Mouse (Mus musculus): Measurements from ENCODE around the gene Gtf2h3.
"Not testable (repeated sequence)": the region's sequence is repeated elsewhere in the genome, so short reads cannot be mapped to it uniquely, and the experiment has no call there.

Gene Gtf2h3

DNA sequence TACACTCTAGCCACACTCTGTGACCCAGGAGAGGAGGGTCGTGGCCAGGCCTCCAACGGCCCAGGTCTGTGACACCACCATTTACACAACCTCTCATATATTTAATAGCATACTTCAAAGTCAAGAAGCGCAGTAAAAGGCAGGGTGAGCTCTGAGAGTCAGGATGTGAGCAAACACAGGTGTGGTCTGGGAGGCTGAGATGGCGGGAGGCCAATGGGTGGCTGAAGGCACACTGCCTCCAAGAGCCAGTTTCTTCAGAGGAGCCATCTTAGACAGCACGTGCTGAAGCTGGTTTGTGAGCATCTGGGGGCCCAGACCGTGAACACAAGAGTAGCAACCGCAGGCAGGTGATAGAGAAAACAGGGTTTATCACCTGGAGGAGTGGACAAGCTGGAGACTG is 3.5 kb upstream of the Gtf2h3 start:
- DNase-seq = no peak

DNA sequence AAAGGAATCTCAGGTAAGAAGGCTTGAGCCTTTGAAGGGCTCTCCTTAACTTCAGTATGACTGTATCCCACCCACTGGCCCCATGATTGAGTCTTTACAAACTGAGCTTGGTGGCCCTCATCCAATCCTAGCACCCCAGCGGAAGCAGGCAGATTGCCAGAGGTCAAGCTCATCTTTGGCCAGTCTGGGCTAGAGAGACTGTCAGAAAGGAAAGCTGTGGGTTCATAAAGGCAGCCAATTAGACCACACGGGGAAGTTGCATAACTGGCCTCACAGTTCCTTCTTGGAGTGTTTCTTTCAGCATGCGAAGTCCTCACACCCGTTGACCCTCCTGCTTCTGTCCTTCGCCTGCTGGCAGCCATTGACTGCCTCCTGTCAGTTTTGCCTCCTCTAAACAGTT is 3.6 kb downstream of the Gtf2h3 start:
- DNase-seq = no peak

DNA sequence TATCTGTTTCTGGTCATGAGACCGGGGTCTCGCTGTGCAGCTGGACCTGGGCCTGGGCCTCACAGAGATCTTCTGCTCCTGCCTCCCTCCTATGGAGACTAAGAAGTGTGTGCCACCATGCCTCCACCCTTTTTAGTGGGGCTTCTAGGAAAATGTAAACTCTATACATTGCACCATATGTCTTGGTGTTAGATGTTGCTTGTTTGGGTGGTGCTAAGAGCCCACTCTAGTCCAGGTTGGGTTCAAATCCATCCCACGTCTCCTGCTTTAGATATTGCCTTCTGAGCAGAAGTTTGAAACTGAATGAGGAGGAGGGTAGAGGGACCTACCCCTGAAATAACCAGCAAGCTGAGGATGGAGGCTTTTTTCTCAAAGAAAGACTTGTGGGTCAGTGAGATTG is 13.8 kb downstream of the Gtf2h3 start:
- no peak for DNase-seq

DNA sequence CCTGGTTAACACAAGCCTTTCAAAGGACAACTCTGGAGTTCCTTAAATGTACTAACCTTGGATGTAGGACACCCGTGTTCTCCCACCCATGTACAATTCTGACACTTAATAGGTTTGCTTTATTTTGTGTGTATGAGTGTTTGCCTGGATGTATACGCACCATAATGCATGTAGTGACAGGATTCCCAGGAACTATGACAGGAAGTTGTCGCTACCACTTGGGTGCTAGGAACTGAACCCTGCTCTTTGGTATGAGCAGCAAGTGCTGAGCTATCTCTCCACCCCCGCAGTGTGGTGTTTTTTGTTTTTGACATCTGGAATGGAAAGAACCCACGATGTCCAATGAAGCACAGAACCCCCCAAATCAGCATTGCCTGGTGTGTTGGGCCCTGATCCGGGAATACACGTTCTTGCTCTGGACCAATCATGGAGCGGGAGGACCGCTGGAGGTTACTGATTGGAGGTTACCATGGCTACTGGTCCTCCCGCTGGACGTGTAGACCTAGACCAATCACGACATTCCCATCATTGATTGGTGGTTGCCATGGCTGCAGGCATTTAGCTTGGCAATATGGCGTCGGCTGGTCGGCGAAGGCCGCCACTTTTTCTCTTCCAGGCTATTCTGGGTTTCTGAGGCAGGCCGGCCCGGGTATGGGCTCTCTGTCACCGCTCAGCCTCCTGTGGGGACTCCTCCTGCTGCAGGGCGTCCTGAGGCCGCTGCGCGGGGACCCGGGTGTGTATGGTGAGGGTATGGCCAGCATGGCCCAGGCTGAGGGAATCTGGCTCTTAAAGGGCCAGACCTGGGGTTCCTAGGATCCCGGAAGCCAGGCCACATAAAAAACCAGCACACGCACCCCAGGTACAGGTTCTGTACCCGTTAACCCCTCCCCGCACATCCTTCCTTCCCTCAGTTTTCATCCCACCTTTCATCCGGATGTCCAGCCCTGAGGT is 19.6 kb downstream of the Gtf2h3 start:
- peak; percentile 98 for DNase-seq

DNA sequence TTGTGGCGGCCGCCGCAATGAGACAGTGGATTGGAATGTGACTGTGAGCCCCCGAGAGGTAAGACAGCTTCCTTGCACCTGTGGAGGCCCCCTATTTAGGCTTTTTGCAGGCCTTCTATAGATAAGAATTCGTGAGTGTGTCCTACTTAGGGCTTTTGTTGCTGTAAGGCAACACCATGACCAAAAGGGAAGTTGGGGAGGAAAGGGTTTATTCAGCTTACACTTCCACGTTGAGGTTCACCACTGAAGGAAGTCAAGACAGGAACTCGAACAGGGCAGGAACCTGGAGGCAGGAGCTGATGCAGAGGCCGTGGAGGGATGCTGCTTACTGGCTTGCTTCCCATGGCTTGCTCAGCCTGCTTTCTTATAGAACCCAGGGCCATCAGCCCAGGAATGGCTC is 20.8 kb downstream of the Gtf2h3 start:
- not testable (repeated sequence) for DNase-seq

DNA sequence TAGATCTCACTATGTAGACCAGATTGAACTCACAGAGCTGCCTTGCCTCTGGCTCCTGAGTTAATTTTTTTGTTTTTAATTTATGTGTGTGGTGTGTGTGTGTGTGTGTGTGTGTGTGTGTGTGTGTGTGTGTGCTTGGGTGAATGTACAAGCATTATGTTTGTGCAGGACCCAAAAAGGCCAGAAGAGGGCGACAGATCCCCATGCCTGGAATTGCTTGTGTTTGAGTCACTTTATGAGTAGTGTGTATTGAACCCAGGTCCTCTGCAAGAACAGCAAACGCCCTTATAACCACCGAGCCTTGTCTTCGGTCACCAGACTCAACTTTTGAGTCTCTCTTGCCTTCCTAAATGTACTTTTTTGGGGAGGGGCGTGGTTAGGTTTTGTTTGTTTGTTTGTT is 23.4 kb downstream of the Gtf2h3 start:
- DNase-seq = no peak

DNA sequence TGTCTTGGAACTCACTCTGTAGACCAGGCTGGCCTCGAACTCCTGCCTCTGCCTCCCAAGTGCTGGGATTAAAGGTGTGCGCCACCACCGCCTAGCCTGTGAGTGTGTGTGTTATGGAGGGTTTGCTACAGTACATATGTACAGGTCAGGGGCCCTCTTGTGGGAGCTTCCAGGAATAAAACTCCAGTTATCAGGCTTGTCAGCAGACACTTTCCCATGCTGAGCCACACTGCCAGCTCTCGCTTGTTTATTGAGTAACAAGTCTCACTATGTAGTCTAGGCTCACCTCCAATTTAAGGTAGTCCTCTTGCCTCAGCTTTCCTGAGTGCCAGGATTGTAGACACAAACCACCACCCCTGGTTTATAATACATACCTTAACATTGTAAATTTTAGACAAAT is 25.4 kb downstream of the Gtf2h3 start:
- DNase-seq = no peak

DNA sequence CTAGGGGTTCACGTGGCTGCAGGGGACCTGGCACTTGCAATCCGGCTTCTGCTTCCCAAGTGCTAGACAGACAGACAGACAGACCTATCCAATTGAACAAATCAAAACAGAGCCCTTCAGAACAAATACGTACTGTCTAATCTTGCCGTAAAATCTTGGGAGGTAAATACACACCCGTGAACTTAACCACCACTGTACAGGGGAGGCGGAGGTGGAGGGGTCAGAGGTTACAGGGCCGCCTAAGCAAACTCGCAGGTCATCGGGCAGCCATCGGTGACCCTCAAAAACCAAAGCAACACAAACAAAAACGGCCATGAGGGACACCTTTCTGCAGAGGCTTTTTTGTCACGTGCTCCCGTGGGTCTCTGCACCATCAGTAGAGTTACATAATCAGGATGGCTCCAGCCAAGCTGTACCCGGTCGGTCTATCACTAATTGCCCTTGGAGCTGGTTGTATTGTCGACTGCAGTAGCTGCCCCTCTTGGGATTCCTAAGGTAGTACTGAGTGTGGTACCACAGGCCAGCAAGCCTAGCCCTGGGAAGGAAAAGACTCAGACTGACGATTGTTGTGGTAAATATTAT is 26.2 kb downstream of the Gtf2h3 start:
- DNase-seq = no peak

DNA sequence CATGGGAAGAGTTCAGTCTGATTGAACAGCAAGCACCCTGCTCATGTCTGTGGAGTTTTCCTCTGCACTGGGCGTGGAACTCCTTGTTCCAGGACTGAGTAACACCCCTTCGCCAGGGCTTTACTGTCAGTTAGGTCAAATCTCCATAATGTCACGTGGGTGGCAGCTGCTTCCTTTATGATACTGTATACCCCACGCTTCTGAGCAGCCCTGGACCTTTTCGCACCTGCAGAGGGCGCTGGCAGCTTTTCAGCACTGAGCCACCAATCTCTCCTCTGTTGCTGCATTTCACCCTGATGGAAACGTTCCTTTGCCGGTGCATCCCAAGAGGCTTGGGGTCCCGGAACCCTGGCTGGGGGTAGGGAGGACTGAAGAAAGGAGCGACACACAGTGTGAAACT is 32.0 kb downstream of the Gtf2h3 start:
- no peak for DNase-seq

DNA sequence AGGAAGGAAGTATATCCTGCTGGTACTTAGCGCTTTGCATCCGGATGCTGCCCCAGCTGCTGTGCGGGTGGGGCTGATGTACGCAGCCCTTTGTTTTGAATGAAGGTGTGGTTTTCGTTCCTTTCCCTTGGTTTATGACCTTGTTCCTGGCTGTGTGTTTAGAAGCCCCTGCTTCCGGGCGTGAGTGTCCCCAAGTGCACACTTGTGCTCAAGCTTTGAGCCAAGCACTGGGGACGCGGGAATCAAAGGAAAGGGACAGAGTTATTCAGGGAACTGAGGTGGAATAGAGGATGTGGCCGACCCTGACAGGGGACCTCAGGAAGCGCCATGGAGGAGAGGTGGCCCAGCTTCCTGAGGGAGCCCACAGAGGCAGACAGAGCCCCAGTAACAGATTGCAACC is 35.8 kb downstream of the Gtf2h3 start:
- no peak for DNase-seq

DNA sequence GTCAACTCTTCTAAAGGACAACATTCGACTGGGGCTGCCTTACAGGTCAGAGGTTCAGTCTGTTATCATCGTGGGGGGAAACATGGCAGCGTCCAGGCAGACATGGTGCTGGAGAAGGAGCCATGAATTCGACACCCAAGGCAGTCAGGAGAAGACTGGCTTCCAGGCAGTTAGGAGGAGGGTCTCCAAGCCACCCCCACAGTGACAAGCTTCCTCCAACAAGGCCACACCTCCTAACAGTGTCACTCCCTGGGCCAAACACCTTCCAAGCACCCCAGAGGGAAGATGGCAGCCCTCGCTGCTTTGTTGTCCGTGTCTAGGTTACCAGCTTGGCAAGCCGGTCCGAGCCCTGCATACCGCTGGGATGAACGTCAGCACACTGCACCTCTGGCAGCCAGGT is 39.8 kb downstream of the Gtf2h3 start:
- DNase-seq = no peak

DNA sequence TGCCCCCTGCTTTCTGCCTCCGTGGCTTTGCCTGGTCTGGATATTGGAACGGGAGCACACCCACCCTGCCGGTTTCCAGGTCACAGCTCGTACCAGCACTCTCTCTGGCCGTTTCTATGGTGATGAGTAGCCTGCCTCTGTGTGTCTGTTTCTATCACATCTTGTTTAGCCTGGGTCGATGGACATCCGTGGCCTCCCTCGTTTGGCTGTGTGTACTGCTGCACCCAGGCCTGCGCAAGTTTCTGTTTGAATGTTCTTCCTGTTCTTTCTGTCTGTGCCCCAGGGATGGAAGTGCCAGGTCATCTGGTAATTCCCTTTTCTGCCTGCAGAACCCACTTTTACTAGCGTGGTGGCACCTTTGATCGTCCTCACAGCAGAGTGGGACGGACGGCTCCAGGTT is 42.4 kb downstream of the Gtf2h3 start:
- peak; percentile 67 for DNase-seq

DNA sequence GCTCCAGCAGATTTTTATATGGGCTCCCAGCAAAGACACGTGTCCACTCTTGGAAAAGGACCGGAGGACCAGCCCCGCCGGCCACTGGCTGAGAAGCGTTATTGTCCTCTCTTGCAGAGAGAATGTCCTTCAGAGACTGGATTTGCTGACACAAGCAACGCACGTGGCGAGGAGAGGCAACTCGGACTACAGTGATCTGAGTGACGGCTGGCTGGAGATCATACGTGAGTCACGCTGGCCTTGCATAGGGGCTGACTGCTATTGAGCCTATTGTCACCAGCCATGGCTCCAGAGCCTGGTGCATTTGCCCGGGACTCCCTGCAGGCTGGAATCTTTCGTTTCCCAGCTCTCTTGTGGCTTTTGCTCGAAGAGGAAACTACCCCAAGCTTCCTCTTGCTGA is 44.0 kb downstream of the Gtf2h3 start:
- DNase-seq = peak; percentile 63

DNA sequence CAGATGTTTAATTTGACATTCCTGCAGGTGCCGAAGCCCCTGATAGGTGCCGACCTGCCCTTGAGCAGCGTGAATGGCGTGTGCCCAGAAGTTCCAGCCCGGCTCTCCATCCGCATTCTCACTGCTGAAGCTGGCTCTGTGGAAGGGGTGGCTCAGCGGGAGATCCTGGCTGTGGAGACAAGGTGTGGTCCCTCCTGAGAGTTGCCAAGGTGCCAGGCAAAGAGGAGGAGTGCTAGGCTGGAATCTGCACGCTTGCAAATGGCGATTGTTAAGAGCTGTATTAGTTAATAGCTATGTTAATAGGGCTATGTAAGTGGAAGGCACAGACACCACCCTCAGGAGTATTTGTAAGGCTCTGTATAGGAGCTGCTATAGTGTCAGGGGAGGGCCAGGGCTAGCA is 45.4 kb downstream of the Gtf2h3 start:
- DNase-seq = no peak

DNA sequence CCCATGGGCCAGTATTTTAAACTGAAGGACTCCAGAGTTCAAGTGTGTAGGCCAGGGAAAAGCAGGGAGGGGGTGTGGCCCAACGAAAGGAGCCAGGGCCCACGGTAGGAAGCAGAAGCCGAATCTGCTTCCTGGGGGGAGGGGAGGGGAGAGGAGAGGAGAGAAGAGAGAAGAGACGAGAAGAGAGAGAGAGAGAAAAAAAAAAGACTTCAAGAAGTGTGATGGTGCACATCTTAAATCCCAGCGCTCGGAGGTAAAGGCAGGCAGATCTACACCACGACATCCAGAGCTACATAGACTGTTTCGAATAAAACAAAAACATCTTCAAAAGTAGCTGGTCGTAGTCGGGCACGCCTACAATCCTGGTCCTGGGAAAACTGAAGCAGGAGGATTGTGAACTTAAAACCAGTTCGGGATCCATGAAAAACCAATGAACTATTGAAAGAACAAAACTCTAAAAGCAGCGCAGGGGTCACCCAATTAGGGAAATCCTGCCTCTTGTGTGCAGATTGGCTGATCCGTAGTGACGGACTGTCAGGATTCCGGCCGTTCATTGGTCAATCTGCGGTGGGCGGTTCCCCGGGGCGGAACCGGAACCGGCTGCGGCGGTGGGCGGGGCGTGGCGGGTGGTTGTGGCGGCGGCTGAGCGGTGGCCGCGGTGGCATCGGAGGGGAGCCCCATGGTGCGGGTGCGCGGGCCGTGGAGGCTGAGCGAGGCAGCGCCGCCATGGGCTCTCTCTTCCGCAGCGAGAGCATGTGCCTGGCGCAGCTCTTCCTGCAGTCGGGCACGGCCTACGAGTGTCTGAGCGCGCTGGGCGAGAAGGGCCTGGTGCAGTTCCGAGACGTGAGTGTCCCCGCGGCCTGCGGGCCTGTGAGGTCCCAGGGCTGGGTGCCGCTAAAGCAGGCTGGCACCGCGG is 49.8 kb downstream of the Gtf2h3 start, which contains the start of gene Atp6v0a2:
TSS of gene Atp6v0a2 (plus strand) at position 129 of the 916 bp plus-strand sequence.
- DNase-seq = peak; percentile 93

DNA sequence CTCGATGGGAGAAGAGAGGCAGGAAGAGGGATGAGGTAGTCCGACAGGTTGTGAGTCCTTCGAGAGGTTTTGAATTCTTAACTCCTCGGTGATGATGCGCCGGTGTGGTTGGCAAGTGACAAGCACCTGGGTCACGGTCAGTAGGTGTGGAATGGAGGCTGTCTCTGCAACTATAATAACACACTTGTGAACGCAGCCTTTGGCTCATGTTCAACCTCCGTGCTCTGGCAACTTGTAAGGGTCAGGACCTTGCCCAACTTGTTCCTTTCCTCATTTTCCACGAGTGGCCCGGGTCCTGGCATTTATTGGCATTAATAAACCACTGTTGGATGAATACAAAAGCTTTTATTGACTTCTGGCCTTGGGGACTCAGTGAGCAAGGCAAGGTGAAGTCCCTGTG is 50.7 kb downstream of the Gtf2h3 start:
- no peak for DNase-seq

DNA sequence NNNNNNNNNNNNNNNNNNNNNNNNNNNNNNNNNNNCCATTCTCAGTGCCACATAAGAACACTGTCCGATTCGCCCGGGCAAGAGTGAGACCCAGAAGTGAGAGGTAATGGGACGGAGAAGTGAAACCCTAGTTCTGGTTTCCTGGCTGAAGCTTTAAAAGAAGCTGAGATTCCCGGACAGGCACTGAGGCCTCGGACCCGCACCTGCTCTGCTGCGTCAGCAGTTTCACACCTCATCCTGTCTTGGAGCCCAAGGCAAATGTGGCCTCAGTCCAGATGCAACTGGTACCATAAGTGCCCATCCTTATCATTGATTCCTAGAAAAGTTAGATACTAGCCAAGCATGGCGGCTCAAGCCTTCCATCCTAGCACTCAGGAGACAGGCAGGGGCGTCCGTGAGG is 52.7 kb downstream of the Gtf2h3 start:
- no peak for DNase-seq

DNA sequence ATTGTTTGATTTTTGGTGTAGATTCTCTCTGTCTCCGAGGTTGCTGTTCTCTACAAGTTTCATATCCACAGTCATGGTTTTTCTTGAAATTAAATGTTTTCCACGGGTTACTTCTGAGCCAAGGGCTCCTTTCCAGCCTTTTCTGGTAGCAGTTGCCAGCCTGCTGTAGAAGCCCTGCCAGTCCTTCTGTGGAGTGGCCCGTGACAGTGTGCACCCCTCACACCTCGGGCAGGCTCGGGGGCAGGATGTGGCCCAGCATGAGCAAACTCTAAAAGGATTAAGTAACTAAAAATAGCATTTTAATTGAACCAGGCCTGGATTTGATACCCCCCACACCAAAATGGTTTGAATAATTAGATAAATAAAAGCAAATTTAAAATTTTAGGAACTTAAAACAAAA is 53.5 kb downstream of the Gtf2h3 start:
- no peak for DNase-seq

DNA sequence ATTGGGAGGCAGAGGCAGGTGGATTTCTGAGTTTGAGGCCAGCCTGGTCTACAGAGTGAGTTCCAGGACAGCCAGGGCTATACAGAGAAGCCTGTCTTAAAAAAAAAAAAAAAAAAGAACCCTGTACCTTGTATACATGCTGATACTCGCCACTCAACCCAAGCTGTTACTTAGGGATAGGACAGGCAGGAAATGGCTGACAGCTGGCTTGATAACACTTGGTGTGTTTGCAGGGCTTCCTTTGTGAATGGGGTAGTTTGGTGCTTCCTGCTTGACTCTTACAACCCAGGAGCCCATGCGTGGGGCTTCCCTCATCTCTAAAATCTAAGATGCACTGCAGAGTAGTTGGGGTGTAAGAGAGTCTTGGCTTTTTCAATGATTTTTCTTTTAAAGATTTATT is 54.5 kb downstream of the Gtf2h3 start:
- DNase-seq = no peak

DNA sequence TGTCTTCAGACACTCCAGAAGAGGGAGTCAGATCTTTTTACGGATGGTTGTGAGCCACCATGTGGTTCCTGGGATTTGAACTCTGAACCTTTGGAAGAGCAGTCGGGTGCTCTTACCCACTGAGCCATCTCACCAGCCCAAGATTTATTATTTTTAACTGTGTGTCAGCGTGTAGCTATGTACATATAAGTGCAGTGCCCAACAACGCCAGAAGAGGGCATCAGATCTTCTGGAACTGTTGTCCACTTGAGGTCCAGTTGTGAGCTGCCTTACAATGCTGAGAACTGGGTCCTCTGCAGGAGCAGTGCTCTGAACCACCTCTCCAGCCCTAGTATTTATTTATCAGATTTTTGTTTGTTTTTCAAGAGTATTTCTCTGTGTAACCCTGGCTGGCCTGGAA is 56.1 kb downstream of the Gtf2h3 start:
- DNase-seq = not testable (repeated sequence)

DNA sequence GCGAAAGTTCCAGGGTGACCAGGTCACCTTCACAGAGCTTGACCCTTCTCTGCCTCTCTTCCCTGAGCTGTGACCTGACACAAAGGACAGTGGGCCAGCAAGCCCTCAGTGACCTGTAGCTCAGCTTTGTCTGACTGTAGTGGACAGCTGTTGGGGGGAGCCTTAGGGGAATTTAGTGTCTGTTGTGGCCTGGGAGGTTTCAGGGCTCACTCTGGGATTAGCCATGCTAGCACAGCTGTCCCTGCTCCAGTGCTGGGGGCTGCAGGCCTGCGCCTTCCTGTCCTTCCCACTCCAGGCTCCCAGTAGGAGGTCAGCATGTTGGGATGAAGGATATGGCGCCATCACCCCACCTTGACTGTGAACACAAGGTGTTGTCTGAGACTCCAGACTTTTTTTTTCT is 57.2 kb downstream of the Gtf2h3 start:
- DNase-seq = no peak

DNA sequence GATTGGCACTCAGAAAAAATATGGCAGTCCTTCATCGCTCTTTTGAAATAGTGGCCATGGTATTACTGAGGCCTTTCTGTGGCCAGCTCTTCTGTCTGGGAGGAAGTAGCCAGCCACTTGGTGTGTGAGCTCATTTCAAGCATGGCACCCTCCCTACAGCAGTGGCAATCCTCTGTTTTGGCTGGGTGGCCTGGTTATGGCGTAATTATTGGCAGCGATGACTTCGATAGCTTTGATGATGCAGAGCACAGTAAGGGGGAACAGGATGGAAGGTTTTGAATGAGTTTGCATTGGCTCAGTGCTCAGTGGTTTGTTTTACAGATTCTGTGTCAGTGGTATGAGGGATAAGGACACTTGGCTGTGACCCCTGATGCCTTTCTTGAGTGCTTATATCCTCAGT is 57.8 kb downstream of the Gtf2h3 start:
- no peak for DNase-seq

DNA sequence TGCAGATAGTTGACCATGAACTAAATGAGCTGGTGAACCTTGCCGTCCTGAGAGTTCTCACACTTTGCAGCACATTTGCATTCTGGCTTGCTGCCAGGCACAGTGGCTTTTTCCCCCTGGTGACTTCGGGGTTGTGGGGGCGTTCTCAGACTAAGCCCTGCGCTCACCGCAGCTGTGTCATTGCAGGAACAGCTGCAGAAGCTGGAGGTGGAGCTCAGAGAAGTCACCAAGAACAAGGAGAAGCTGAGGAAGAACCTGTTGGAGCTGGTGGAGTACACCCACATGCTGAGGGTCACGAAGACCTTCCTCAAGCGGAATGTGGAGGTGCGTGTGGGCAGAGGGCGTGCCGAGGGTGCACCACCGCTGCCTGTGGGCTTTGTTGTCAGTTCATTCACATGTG is 58.4 kb downstream of the Gtf2h3 start:
- DNase-seq = no peak

Data from layer of hippocampus, adult 9-11 months (tissue).